Mouse (Mus musculus) spleen, postnatal 10 days (tissue): Measurements from ENCODE around the gene Rhox4f.
"Not testable (repeated sequence)": the region's sequence is repeated elsewhere in the genome, so short reads cannot be mapped to it uniquely, and the experiment has no call there.

Experiments used
- DNase-seq, 2 experiments: peaks; one replicate each; pipeline ENCODE4 v3.0.0; 2021 to 2022; ENCODE audit warnings: low spot score in 2 of 2

Gene Rhox4f

GRCm38 (mm10) chrX:37607604-37608003, at the start of gene Rhox4f:
Gene Rhox4f, minus strand, starts transcription at chrX:37607704.
- not testable (repeated sequence) for DNase-seq

- not testable (repeated sequence) for DNase-seq
These were observed 43.7 kb upstream of the Rhox4f start, which contains the start of gene Rhox4g for GRCm38 (mm10) chrX:37651227-37651626. Gene Rhox4g, minus strand, starts transcription at chrX:37651327.

GRCm38 (mm10) chrX:37643370-37643769, 35.9 kb upstream of the Rhox4f start, which contains the start of gene Rhox2g:
Gene Rhox2g, minus strand, starts transcription at chrX:37643470.
- DNase-seq = not testable (repeated sequence)

GRCm38 (mm10) chrX:37628512-37628911, 21.0 kb upstream of the Rhox4f start, which contains the start of gene Rhox3g:
Gene Rhox3g, minus strand, starts transcription at chrX:37628612.
- not testable (repeated sequence) for DNase-seq

GRCm38 (mm10) chrX:37580692-37581091, 26.8 kb downstream of the Rhox4f start, which contains the start of gene Rhox3f:
Gene Rhox3f, plus strand, starts transcription at chrX:37580992.
- not testable (repeated sequence) for DNase-seq

GRCm38 (mm10) chrX:37572638-37573037, 34.9 kb downstream of the Rhox4f start:
- not testable (repeated sequence) for DNase-seq

- not testable (repeated sequence) for DNase-seq
These were observed 36.4 kb downstream of the Rhox4f start, which contains the start of gene Rhox2f for GRCm38 (mm10) chrX:37571105-37571504. Gene Rhox2f, plus strand, starts transcription at chrX:37571405.

GRCm38 (mm10) chrX:37557112-37557511, 50.4 kb downstream of the Rhox4f start, which contains the start of gene Rhox4e:
Gene Rhox4e, plus strand, starts transcription at chrX:37557412.
- not testable (repeated sequence) for DNase-seq
